Mouse (Mus musculus): ENCODE measurements around the gene Dennd1a.

DNA sequence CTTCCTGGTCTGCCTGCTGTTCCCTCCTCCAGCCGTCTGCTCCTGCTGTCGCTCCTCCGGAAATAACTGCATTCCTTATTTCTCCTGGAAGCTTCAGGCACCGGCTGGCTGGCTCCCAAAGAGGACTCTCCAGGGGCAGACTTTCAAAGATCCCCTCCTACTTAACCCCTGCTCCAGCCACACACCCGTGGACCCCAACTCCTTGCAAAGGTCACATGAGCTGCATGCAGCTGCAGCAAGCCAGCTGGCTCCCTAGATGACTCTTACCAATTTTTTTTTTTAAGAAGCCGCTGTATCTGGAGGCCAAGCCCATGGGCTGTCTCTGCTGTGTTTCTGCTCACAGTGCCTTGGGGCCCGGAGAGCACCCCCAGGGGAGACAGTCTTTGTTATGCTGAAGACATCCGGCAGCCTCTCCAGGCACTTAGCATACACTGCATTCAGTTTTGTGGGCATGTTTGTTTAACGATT is 520.1 kb downstream of the Dennd1a start:
- TF ChIP-seq MYOD1 (IDR thresholded peaks at IDR 0.05; ENCODE audit: control insufficient read depth, insufficient read length, low read depth) (no peak), CTCF (IDR thresholded peaks at IDR 0.05; ENCODE audit: control insufficient read depth, insufficient read depth, insufficient read length) (no peak), USF1 (IDR thresholded peaks at IDR 0.05; ENCODE audit: low read depth) (no peak), FOSL1 (IDR thresholded peaks at IDR 0.05; ENCODE audit: insufficient read depth, low read length, poor library complexity, severe bottlenecking) (no peak), MYOG (IDR thresholded peaks at IDR 0.05; ENCODE audit: control insufficient read depth, extremely low read depth, insufficient read length) (no peak)

Measured in C2C12 (cell line).